Mouse (Mus musculus) lung, postnatal 0 days (tissue): ENCODE data around the gene Neu2. TPM values are rescaled to one million over a fixed set of nuclear protein-coding genes. Genes with fewer than 3 reads are reported as not detected.

ENCODE experiments used
- ATAC-seq: fragments of 200-750 bp; cut with Nextera tagmentation; 2 replicates; pipeline ENCODE4 v1.8.0; 2017; ENCODE audit warnings: moderate library complexity
- DNase-seq: peaks from one replicate; pipeline ENCODE4 v3.0.0-alpha.2; 2016; ENCODE audit warnings: low spot score
- H3K27ac ChIP-seq: fragments of 300-500 bp; sonication (generic); 2 replicates; pipeline ENCODE4 v1.5.1; 2014; ENCODE audit warnings: antibody characterized with exemption, mild to moderate bottlenecking, low read length, mixed read lengths
- H3K27me3 ChIP-seq: fragments of 300-500 bp; sonication (generic); replicated peaks from 2 replicates; pipeline ENCODE4 v1.6.1; 2014; ENCODE audit warnings: low read length, mixed read lengths; ENCODE audit not compliant: insufficient read depth
- H3K36me3 ChIP-seq: fragments of 300-500 bp; sonication (generic); 2 replicates; pipeline ENCODE4 v1.6.1; 2014; ENCODE audit warnings: low read length, mixed read lengths; ENCODE audit not compliant: insufficient read depth
- H3K4me1 ChIP-seq: fragments of 300-500 bp; sonication (generic); 2 replicates; pipeline ENCODE4 v1.6.1; 2014; ENCODE audit warnings: antibody characterized with exemption, low read depth, low read length, mixed read lengths; ENCODE audit not compliant: insufficient read depth
- H3K4me2 ChIP-seq: fragments of 300-500 bp; sonication (generic); replicated peaks from 2 replicates; pipeline ENCODE4 v1.6.1; 2014; ENCODE audit warnings: low read depth, mild to moderate bottlenecking, low read length, moderate library complexity, mixed read lengths
- H3K4me3 ChIP-seq: fragments of 300-500 bp; sonication (generic); 2 replicates; pipeline ENCODE4 v1.5.1; 2014; ENCODE audit warnings: low read depth, low read length
- H3K9ac ChIP-seq: fragments of 300-500 bp; sonication (generic); replicated peaks from 2 replicates; pipeline ENCODE4 v1.6.1; 2014; ENCODE audit warnings: low read depth, mild to moderate bottlenecking
- H3K9me3 ChIP-seq: fragments of 300-500 bp; sonication (generic); 2 replicates; pipeline ENCODE4 v1.6.1; 2016; ENCODE audit warnings: low read length, mixed read lengths
- CTCF ChIP-seq: IDR thresholded peaks from 2 replicates; pipeline ENCODE4 v1.5.1; 2016; ENCODE audit warnings: antibody characterized with exemption, mild to moderate bottlenecking
- EP300 ChIP-seq: IDR thresholded peaks from 2 replicates; pipeline ENCODE4 v1.6.1; 2016; ENCODE audit warnings: antibody characterized with exemption, mild to moderate bottlenecking, control low read depth
- WGBS: fragments of 180-500 bp; shearing (Covaris S2); extraction: QIAGEN DNeasy Blood & Tissue Kit; methylation state at CpG from one replicate; pipeline ENCODE4 v1.1.7; 2014; 5-methylcytosine and 5-hydroxymethylcytosine counted together
- polyA plus RNA-seq: library from polyadenylated mRNA; unstranded; fragments of >200 nt; fragmentation: Nextera tagmentation; extraction: Ambion mirVana; gene quantifications from 2 replicates; pipeline ENCODE4 v1.2.1, GENCODE M21; 2015

The Neu2 gene
- polyA plus RNA-seq, 1 experiment from 2014 or later = 2.9 TPM

- H3K9ac ChIP-seq = no peak overlapping the region
- peaks cover 1% of the 10 kb centered on the region; the same call in 1 of the 2 replicates for H3K4me1 ChIP-seq
- H3K27me3 ChIP-seq = no peaks in the 10 kb centered on the region
- TF ChIP-seq EP300 = no peak
- no peak for TF ChIP-seq CTCF
- H3K4me3 ChIP-seq = no peak overlapping the region
- H3K4me2 ChIP-seq = no peak overlapping the region
- H3K27ac ChIP-seq = peak overlapping the region; percentile 14; the same call in 1 of the 2 replicates
- ATAC-seq (no peak), DNase-seq (no peak)
- H3K9me3 ChIP-seq = no peaks in the 10 kb centered on the region
- no peaks in the 10 kb centered on the region for H3K36me3 ChIP-seq
- WGBS = 67% methylated on average over 7 of the region's 7 CpGs
Measured at GRCm38 (mm10) chr1:87645041-87645440, 135.4 kb downstream of the Neu2 start.

- TF ChIP-seq EP300 (no peak), CTCF (no peak)
- H3K4me3 ChIP-seq = no peak overlapping the region
- no peak overlapping the region for H3K4me2 ChIP-seq
- no peaks in the 10 kb centered on the region for H3K27me3 ChIP-seq
- no peaks in the 10 kb centered on the region for H3K36me3 ChIP-seq
- ATAC-seq (peak; percentile 37; the same call in 1 of the 2 replicates), DNase-seq (no peak)
- no peaks in the 10 kb centered on the region; the same call in 1 of the 2 replicates for H3K4me1 ChIP-seq
- 57% methylated on average over 6 of the region's 6 CpGs for WGBS
- H3K9ac ChIP-seq = no peak overlapping the region
- H3K9me3 ChIP-seq = no peaks in the 10 kb centered on the region
- H3K27ac ChIP-seq = peak overlapping the region; percentile 14; the same call in 1 of the 2 replicates
Measured at GRCm38 (mm10) chr1:87645748-87646147, 136.1 kb downstream of the Neu2 start.

Other genes starting within 250 kb of the Neu2 start
- gene Efhd1, start 245.5 kb upstream of the Neu2 start, polyA plus RNA-seq = 0.24 and 0.69 TPM in 2 replicates
- 29.6 and 33.0 TPM in 2 replicates for gene Gigyf2, start 182.9 kb upstream of the Neu2 start, polyA plus RNA-seq
- 41.4 and 48.7 TPM in 2 replicates for gene Kcnj13, start 115.2 kb upstream of the Neu2 start, polyA plus RNA-seq
- gene Snorc, start 39.6 kb upstream of the Neu2 start, polyA plus RNA-seq = not detected in 2 replicates
- 3.8 and 5.9 TPM in 2 replicates for gene Ngef, start 64.0 kb downstream of the Neu2 start, polyA plus RNA-seq
- 13.5 and 13.6 TPM in 2 replicates for gene Inpp5d, start 110.4 kb downstream of the Neu2 start, polyA plus RNA-seq
- 21.5 and 21.7 TPM in 2 replicates for gene Atg16l1, start 246.0 kb downstream of the Neu2 start, polyA plus RNA-seq